19 mouse cellular contexts compared by ENCODE assay signal in the genomic region with DNA sequence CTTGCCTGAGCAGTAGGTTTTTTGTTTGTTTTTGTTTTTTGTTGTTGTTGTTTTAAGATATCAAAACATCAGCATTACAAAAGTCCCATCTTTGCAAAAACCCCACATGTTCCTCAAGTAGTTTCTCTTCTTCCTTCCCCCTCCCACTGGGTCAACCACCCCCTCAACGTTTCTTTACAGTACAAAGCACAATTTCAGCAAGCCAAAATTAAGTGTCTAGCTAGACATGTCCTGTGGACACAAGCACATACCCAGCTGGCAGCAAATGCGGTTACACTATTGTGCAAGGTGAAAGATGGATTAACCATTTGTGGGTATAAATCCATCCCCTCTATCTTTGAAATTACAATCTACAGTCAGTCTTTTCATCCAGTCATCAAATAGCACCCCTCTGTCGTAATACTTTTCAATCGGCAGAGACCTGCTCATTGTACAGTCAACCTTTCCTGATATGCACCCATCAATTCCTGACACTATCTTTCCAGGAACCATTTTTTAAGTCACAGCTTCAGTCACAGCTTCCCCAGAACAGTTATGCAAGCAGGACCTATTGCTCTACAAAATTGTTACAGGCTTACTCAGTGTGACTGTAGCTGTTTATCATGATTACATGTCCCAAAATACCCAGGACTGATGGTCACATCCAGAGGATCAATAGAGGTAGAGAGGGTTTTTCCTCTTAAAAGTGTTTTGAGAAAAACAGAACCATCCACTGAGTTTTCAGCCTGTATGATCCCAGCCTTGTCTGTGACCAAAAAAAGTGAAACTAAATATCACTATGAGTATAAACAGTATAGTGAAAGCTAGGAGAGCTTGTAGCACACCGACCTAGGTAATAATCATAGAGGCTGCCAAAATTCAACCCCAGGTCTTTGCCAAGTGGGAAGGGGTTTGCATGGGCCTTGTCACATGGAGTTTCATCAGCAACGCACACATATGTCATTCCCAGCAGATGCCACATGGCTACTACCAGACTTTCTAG.
DNase-seq lines count a peak whose midpoint lies in the region; ATAC-seq and TF ChIP-seq lines count a peak whose summit lies in the region.
"Had no signal": no experiment of that assay in that cellular context is flagged by ENCODE, and none has a peak within 500 bp of the region (broad histone marks: within the 10 kb centered on the region; RNA-seq: fewer than 3 reads in every experiment).

No protein-coding gene starts in this region.

- TF ChIP-seq CTCF in lung, postnatal 0 days (IDR thresholded peaks at IDR 0.05): no peak

- H3K4me3 ChIP-seq in lung, postnatal 0 days (ENCODE audit: low read depth, low read length): no peak overlapping the region
- no peak overlapping the region for H3K4me3 ChIP-seq in liver, embryonic 16.5 days (ENCODE audit: low read depth, low read length)
- H3K4me3 ChIP-seq in kidney, embryonic 14.5 days (ENCODE audit: low read length): no peak overlapping the region
- H3K4me3 ChIP-seq: heart, embryonic 15.5 days; megakaryocyte, embryonic 14.5 days; midbrain, embryonic 15.5 days; myocyte had no signal

- WGBS in lung, postnatal 0 days: 66% methylated on average over 6 of the region's 6 CpGs
- WGBS in liver, embryonic 16.5 days (ENCODE audit: insufficient replicate concordance): 57% methylated on average over 6 of the region's 6 CpGs
- 81% methylated on average over 6 of the region's 6 CpGs for WGBS in kidney, embryonic 14.5 days

- no peak for ATAC-seq in lung, postnatal 0 days
- ATAC-seq in granulocyte monocyte progenitor cell, adult 5-6 weeks (replicated peaks; ENCODE audit: poor library complexity, severe bottlenecking): peak; percentile 77
- no peak for ATAC-seq in liver, embryonic 16.5 days (ENCODE audit: low read depth)
- ATAC-seq in kidney, embryonic 14.5 days (ENCODE audit: low FRiP score, low TSS enrichment): no peak
- ATAC-seq: forebrain, embryonic 16.5 days; hindbrain, embryonic 16.5 days; midbrain, embryonic 15.5 days had no signal

- no peak overlapping the region for H3K4me2 ChIP-seq in lung, postnatal 0 days (replicated peaks; ENCODE audit: low read depth, low read length)
- H3K4me2 ChIP-seq in liver, embryonic 16.5 days (ENCODE audit: low read depth, low read length): peak overlapping the region; percentile 35
- H3K4me2 ChIP-seq in kidney, embryonic 14.5 days (replicated peaks; ENCODE audit: low read depth, low read length): no peak overlapping the region
- H3K4me2 ChIP-seq: heart, embryonic 15.5 days; midbrain, embryonic 15.5 days had no signal

- TF ChIP-seq EP300 in lung, postnatal 0 days (IDR thresholded peaks at IDR 0.05): no peak

- DNase-seq in lung, postnatal 0 days (ENCODE audit: low spot score): peak; percentile 15
- no peak for DNase-seq in lung, postnatal 14 days
- no peak for DNase-seq in cerebellum, adult 18-20 months
- no peak for DNase-seq in adrenal gland, postnatal 4 days (ENCODE audit: low spot score in 2 of 2)
- DNase-seq: embryo, embryonic 11 days; heart, postnatal 4 days; kidney, adult 11 months; thymus, adult 2 months had no signal

- H3K27me3 ChIP-seq in lung, postnatal 0 days (replicated peaks; ENCODE audit: insufficient read depth, low read length): no peaks in the 10 kb centered on the region
- no peaks in the 10 kb centered on the region for H3K27me3 ChIP-seq in liver, embryonic 16.5 days (ENCODE audit: control insufficient read depth, insufficient read depth, low read depth, low read length)
- no peaks in the 10 kb centered on the region for H3K27me3 ChIP-seq in kidney, embryonic 14.5 days (ENCODE audit: control insufficient read depth, insufficient read depth, low read length)
- H3K27me3 ChIP-seq: heart, embryonic 15.5 days; megakaryocyte, embryonic 14.5 days; midbrain, embryonic 15.5 days had no signal

- no peak overlapping the region for H3K27ac ChIP-seq in lung, postnatal 0 days (ENCODE audit: low read length)
- H3K27ac ChIP-seq in liver, embryonic 16.5 days (ENCODE audit: low read length): no peak overlapping the region; the same call in 1 of the 2 replicates
- H3K27ac ChIP-seq in kidney, embryonic 14.5 days (ENCODE audit: low read depth, low read length): no peak overlapping the region
- H3K27ac ChIP-seq: heart, embryonic 15.5 days; kidney, postnatal 0 days; midbrain, embryonic 15.5 days had no signal

- H3K9ac ChIP-seq in lung, postnatal 0 days (replicated peaks; ENCODE audit: low read depth): no peak overlapping the region
- H3K9ac ChIP-seq in liver, embryonic 16.5 days (ENCODE audit: low read depth, low read length): no peak overlapping the region
- H3K9ac ChIP-seq in kidney, embryonic 14.5 days (ENCODE audit: low read depth, low read length): no peak overlapping the region
- H3K9ac ChIP-seq: heart, embryonic 15.5 days; midbrain, embryonic 15.5 days had no signal

- H3K9me3 ChIP-seq in lung, postnatal 0 days (ENCODE audit: low read length): no peaks in the 10 kb centered on the region
- no peaks in the 10 kb centered on the region for H3K9me3 ChIP-seq in liver, embryonic 16.5 days (replicated peaks; ENCODE audit: control insufficient read depth, low read length)
- H3K9me3 ChIP-seq in kidney, embryonic 14.5 days (ENCODE audit: control insufficient read depth, low read length): no peaks in the 10 kb centered on the region
- H3K9me3 ChIP-seq: G1E; heart, embryonic 15.5 days; midbrain, embryonic 15.5 days had no signal

- H3K4me1 ChIP-seq in lung, postnatal 0 days (ENCODE audit: insufficient read depth, low read depth, low read length): no peaks in the 10 kb centered on the region
- H3K4me1 ChIP-seq in liver, embryonic 16.5 days (ENCODE audit: control insufficient read depth, low read depth, low read length): peaks cover 18% of the 10 kb centered on the region
- no peaks in the 10 kb centered on the region for H3K4me1 ChIP-seq in kidney, embryonic 14.5 days (ENCODE audit: control insufficient read depth, insufficient read depth, low read length)
- H3K4me1 ChIP-seq: heart, embryonic 15.5 days; midbrain, embryonic 15.5 days had no signal

- no peaks in the 10 kb centered on the region for H3K36me3 ChIP-seq in lung, postnatal 0 days (ENCODE audit: insufficient read depth, low read length)
- no peaks in the 10 kb centered on the region for H3K36me3 ChIP-seq in liver, embryonic 16.5 days (ENCODE audit: control insufficient read depth, insufficient read depth)
- no peaks in the 10 kb centered on the region for H3K36me3 ChIP-seq in kidney, embryonic 14.5 days (ENCODE audit: control insufficient read depth, insufficient read depth, low read length)
- H3K36me3 ChIP-seq: G1E; heart, embryonic 15.5 days; midbrain, embryonic 15.5 days had no signal
